Mouse (Mus musculus) spleen, adult 2 months (tissue): ENCODE measurements around the gene BC061237.
"Not testable (repeated sequence)": the region's sequence is repeated elsewhere in the genome, so short reads cannot be mapped to it uniquely, and the experiment has no call there.

Experiments used
- CTCF ChIP-seq: fragments of 200-500 bp; IDR thresholded peaks from 2 replicates; pipeline ENCODE4 v1.5.1; 2011; ENCODE audit warnings: mild to moderate bottlenecking, inconsistent platforms; ENCODE audit not compliant: insufficient read depth, insufficient read length, insufficient replicate concordance; ENCODE audit errors: extremely low read depth
- POLR2A ChIP-seq: fragments of 200-500 bp; IDR thresholded peaks from 2 replicates; pipeline ENCODE4 v1.6.1; 2011; ENCODE audit warnings: low read depth, low read length, inconsistent platforms

- not testable (repeated sequence) for TF ChIP-seq CTCF, POLR2A
Observed at GRCm38 (mm10) chr14:44547961-44548360, 55.7 kb downstream of the BC061237 start.
